Mouse (Mus musculus): ENCODE data around the gene Trappc6b. TPM values are rescaled to one million over a fixed set of nuclear protein-coding genes. Genes with fewer than 3 reads are reported as not detected.
A peak's percentile ranks its signal among the peaks of the same experiment; 100 is the strongest.

The Trappc6b gene
- polyA plus RNA-seq, 1 experiment from 2014 or later, result 111 TPM

DNA sequence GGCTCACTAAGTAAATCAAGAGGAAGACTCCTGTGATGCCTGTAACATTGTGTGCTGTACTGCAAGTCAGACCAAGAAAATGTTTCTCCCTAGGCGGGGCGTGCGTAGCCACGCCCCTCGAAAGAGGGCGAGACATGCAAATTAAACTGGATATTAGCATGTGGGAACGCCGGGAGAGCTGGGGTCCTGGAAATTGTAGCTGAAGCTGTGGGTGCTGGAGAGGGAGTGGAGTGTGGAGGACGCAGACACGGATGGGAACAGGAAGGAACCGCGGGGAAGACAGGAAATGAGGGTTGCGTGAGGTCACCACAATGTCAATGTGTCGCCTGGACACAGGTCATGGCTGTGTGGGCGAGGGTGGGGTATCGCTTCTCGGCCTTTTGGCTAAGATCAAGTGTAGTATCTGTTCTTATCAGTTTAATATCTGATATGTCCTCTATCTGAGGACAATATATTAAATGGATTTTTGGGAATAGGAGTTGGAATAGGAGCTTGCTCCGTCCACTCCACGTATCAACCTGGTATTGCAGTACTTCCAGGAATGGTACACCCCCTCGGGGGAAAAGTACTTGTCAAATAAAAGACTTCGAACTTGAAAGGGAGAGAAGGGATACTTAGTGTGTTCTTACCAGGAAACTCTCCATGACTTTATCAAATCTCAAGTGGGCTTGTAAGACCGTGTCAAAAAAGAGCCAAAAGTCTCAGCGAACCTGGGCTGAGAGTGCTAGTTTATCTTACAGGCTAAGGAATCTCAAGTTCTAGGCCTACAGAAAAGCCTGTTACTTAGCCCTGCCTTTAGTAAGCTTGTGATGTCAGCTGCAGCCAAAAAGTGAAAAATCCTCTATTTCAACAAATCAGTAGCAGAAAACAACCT is 21.1 kb downstream of the Trappc6b start:
- Histone ChIP-seq H3K27me3 (ENCODE audit: control insufficient read depth, insufficient read depth, low read length) (no peaks in the 10 kb centered on the region), H3K4me1 (replicated peaks; ENCODE audit: control insufficient read depth, insufficient read depth, low read length) (no peaks in the 10 kb centered on the region), H3K4me3 (replicated peaks; ENCODE audit: low read length) (0 out of 2 replicates have a peak overlapping the region, but pooled peaks have one; percentile 0), H3K9ac (peak overlapping the region; percentile 16; the same call in 1 of the 2 replicates), H3K9me3 (ENCODE audit: control insufficient read depth, low read length) (no peaks in the 10 kb centered on the region), H3K4me2 (replicated peaks) (peak overlapping the region; percentile 24), H3K27ac (no peak overlapping the region), H3K36me3 (replicated peaks; ENCODE audit: control insufficient read depth, insufficient read depth) (peaks cover 32% of the 10 kb centered on the region)
- DNase-seq (ENCODE audit: low spot score) (peak; percentile 44), ATAC-seq (ENCODE audit: low FRiP score) (peak; percentile 74)
- WGBS, result 6% methylated on average over 23 of the region's 23 CpGs

DNA sequence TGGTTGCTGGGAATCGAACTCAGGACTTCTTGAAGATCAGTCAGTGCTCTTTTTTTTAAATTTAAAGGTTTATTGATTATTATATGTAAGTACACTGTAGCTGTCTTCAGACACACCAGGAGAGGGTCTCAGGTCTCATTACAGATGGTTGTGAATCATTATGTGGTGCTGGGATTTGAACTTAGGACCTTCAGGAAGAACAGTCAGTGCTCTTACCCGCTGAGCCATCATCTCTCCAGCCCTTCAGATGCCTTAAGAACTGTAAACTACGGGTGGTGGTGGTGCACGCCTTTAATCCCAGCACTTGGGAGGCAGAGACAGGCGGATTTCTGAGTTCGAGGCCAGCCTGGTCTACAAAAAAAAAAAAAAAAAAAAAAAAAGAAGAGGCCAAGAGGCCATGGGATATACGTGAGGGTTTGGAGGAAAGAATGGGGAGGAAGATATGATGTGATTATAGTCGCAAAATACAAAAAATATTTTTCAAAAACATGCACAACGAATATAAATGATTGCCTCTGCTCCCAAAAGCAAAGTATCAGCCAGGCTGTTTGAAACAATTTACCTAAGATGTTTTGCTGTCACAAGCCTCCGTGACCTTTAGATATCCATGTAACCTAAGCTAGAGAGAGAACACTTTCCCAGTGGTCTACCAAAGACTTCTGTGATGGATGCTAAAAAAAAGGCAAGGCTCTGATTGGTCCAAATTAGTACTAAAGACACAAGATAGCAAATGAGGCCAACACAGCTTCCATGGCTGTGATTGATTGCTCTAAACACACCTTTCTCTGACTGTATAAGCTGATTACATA is 21.9 kb downstream of the Trappc6b start:
- no peaks in the 10 kb centered on the region for H3K9me3 ChIP-seq (ENCODE audit: control insufficient read depth, low read length)
- H3K4me2 ChIP-seq (replicated peaks), result peak overlapping the region; percentile 24
- 69% methylated on average over 10 of the region's 10 CpGs for WGBS
- H3K27ac ChIP-seq, result no peak overlapping the region
- peaks cover 26% of the 10 kb centered on the region for H3K36me3 ChIP-seq (replicated peaks; ENCODE audit: control insufficient read depth, insufficient read depth)
- ATAC-seq (ENCODE audit: low FRiP score) (no peak; the same call in 1 of the 2 replicates), DNase-seq (ENCODE audit: low spot score) (no peak)
- H3K4me3 ChIP-seq (replicated peaks; ENCODE audit: low read length), result 0 out of 2 replicates have a peak overlapping the region, but pooled peaks have one; percentile 0
- H3K27me3 ChIP-seq (ENCODE audit: control insufficient read depth, insufficient read depth, low read length), result no peaks in the 10 kb centered on the region
- H3K9ac ChIP-seq, result no peak overlapping the region
- no peaks in the 10 kb centered on the region for H3K4me1 ChIP-seq (replicated peaks; ENCODE audit: control insufficient read depth, insufficient read depth, low read length)

DNA sequence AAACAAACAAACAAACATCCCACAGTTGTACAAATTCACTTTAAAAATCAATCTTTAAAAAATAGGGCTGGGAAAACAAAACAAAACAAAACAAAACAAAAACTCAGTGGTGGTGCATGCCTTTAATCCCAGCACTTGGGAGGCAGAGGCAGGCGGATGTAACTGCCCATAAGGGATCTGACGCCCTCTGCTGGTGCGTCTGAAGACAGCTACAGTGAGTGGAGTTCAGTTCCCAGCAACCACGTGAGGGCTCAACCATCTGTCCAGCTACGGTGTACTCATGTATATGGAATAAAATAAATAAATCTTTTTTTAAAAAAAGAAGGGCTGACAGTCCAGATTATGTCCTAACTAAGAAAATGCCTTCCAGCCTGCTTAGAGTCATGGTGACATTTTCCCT is 29.2 kb downstream of the Trappc6b start:
- no peaks in the 10 kb centered on the region for H3K27me3 ChIP-seq (ENCODE audit: control insufficient read depth, insufficient read depth, low read length)
- ATAC-seq (ENCODE audit: low FRiP score) (no peak), DNase-seq (ENCODE audit: low spot score) (no peak)
- no peak overlapping the region for H3K4me3 ChIP-seq (replicated peaks; ENCODE audit: low read length)
- H3K36me3 ChIP-seq (replicated peaks; ENCODE audit: control insufficient read depth, insufficient read depth), result peaks cover 26% of the 10 kb centered on the region
- H3K4me1 ChIP-seq (replicated peaks; ENCODE audit: control insufficient read depth, insufficient read depth, low read length), result no peaks in the 10 kb centered on the region
- WGBS, result 72% methylated on average over 5 of the region's 5 CpGs
- H3K9ac ChIP-seq, result no peak overlapping the region
- no peak overlapping the region for H3K4me2 ChIP-seq (replicated peaks)
- H3K27ac ChIP-seq, result no peak overlapping the region
- no peaks in the 10 kb centered on the region for H3K9me3 ChIP-seq (ENCODE audit: control insufficient read depth, low read length)

DNA sequence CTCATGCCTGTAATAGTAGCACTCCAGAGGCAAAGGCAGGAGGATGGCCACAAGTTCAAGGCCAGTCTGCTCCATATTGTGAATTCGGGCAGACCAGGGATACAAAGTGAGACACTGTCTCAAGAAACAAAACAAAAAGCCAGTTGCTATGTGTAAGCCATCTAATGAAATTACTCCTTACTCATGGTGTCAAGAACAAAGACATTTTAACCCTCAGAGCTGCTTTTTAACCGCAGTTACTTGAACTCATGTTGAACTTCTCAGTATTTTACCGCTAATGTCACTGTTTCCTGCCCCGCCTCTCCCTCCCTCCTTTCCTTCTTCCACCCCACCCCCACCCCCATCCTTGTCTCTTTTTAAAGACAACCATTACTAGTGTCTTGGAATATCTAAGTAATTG is 40.0 kb downstream of the Trappc6b start:
- Histone ChIP-seq H3K9me3 (ENCODE audit: control insufficient read depth, low read length) (no peaks in the 10 kb centered on the region), H3K4me3 (replicated peaks; ENCODE audit: low read length) (no peak overlapping the region), H3K27ac (no peak overlapping the region), H3K9ac (no peak overlapping the region), H3K4me1 (replicated peaks; ENCODE audit: control insufficient read depth, insufficient read depth, low read length) (no peaks in the 10 kb centered on the region), H3K4me2 (replicated peaks) (no peak overlapping the region), H3K36me3 (replicated peaks; ENCODE audit: control insufficient read depth, insufficient read depth) (peaks cover 69% of the 10 kb centered on the region), H3K27me3 (ENCODE audit: control insufficient read depth, insufficient read depth, low read length) (no peaks in the 10 kb centered on the region)
- ATAC-seq (ENCODE audit: low FRiP score) (no peak), DNase-seq (ENCODE audit: low spot score) (no peak)
- WGBS, result 92% methylated on average over 4 of the region's 4 CpGs

DNA sequence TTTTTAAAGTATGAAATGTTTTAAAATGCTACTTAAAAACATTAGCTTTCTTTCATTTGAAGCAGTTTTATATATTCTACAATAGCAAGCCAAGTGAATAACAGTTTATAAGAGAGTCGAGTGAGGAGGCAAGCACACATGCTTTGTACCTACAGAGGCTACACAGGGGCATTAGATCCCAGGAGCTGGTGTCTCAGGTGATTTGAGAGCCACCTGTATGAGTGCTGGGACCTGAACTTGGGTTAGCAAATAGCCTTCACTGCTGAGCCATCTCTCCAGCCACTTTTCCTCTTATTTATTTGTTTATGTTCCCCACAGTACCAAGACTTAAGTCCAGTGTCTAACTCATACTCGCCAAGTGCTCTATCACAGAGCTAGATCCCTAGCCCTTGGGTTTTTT is 41.4 kb downstream of the Trappc6b start:
- H3K36me3 ChIP-seq (replicated peaks; ENCODE audit: control insufficient read depth, insufficient read depth), result peaks cover 62% of the 10 kb centered on the region
- H3K4me1 ChIP-seq (replicated peaks; ENCODE audit: control insufficient read depth, insufficient read depth, low read length), result no peaks in the 10 kb centered on the region
- no peak overlapping the region for H3K27ac ChIP-seq
- H3K27me3 ChIP-seq (ENCODE audit: control insufficient read depth, insufficient read depth, low read length), result no peaks in the 10 kb centered on the region
- H3K9me3 ChIP-seq (ENCODE audit: control insufficient read depth, low read length), result no peaks in the 10 kb centered on the region
- DNase-seq (ENCODE audit: low spot score) (no peak), ATAC-seq (ENCODE audit: low FRiP score) (no peak)
- H3K4me3 ChIP-seq (replicated peaks; ENCODE audit: low read length), result no peak overlapping the region
- no peak overlapping the region for H3K4me2 ChIP-seq (replicated peaks)
- WGBS, result 92% methylated on average over 2 of the region's 2 CpGs
- no peak overlapping the region for H3K9ac ChIP-seq

DNA sequence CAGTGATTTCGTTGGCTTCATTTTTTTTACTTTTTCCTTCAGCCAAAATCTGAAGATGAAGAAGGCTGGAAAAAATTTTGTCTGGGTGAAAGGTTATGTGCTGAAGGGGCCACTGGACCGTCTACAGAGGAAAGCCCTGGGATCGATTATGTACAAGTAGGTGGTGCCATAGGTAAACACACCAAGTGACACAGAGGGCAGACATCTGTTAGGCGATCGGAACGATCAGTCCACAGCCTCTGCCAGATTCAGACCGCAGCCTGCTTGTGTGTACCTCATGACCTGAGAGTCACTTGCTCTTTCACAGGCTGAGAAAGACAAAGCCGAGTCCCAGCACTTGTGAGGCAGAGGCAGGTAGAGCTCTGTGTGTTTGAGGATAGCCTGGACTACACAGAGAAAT is 43.3 kb downstream of the Trappc6b start:
- Histone ChIP-seq H3K36me3 (replicated peaks; ENCODE audit: control insufficient read depth, insufficient read depth) (peaks cover 50% of the 10 kb centered on the region), H3K4me1 (replicated peaks; ENCODE audit: control insufficient read depth, insufficient read depth, low read length) (peaks cover 5% of the 10 kb centered on the region; the same call in 1 of the 2 replicates), H3K27me3 (ENCODE audit: control insufficient read depth, insufficient read depth, low read length) (no peaks in the 10 kb centered on the region), H3K4me3 (replicated peaks; ENCODE audit: low read length) (no peak overlapping the region), H3K9ac (no peak overlapping the region), H3K27ac (no peak overlapping the region), H3K9me3 (ENCODE audit: control insufficient read depth, low read length) (no peaks in the 10 kb centered on the region), H3K4me2 (replicated peaks) (no peak overlapping the region)
- no peak for DNase-seq (ENCODE audit: low spot score)
- WGBS, result 88% methylated on average over 8 of the region's 8 CpGs
- ATAC-seq (ENCODE audit: low FRiP score), result no peak

DNA sequence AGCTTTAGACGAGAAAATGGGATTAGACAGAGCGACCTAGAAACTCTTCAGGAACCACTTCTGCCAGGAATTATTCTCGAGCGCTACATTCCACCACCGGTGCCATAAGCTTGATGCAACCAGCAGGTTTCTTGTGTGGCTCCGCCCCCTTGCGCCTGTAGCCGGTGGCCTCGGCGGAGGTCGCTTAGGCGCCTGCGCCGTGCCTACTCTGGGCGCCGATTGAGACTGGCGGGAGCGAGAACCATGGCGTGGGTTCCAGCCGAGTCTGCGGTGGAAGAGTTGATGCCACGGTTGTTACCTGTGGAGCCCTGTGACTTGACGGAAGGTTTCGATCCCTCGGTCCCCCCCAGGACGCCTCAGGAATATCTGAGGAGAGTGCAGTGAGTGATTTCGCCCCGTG is 48.0 kb downstream of the Trappc6b start, which contains the start of gene Gemin2:
TSS of gene Gemin2 (plus strand) at position 160 of the 400 bp plus-strand sequence.
- WGBS, result under 1% methylated on average over 28 of the region's 28 CpGs
- Histone ChIP-seq H3K27me3 (ENCODE audit: control insufficient read depth, insufficient read depth, low read length) (no peaks in the 10 kb centered on the region), H3K4me1 (replicated peaks; ENCODE audit: control insufficient read depth, insufficient read depth, low read length) (peaks cover 27% of the 10 kb centered on the region), H3K4me2 (replicated peaks) (peak within 1 kb of the TSS; percentile 89), H3K9ac (peak within 1 kb of the TSS; percentile 74), H3K9me3 (ENCODE audit: control insufficient read depth, low read length) (no peaks in the 10 kb centered on the region), H3K36me3 (replicated peaks; ENCODE audit: control insufficient read depth, insufficient read depth) (peaks cover 9% of the 10 kb centered on the region), H3K27ac (peak within 1 kb of the TSS; percentile 76), H3K4me3 (replicated peaks; ENCODE audit: low read length) (peak within 1 kb of the TSS; percentile 62)
- ATAC-seq (ENCODE audit: low FRiP score) (peak; percentile 73), DNase-seq (ENCODE audit: low spot score) (peak; percentile 86)

DNA sequence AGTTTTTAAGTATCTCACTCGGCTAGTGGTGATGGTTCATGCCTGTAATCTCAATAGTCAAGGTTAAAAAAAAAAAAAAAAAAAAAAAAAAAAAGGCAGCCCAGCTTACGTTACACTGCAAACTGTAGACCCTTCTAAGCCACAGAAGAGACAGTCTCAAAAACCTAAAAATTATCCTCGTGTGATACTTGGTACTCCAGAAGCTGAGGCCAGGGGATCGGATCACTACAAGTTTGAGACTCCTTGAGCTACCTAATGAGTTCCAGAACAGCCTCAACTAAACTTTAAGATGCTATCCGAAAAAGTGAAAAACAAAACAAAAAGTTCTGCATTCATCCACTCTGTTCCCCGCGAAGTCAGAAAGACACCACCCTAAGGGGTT is 48.6 kb downstream of the Trappc6b start:
- Histone ChIP-seq H3K27ac (peak overlapping the region; percentile 76; the same call in 1 of the 2 replicates), H3K27me3 (ENCODE audit: control insufficient read depth, insufficient read depth, low read length) (no peaks in the 10 kb centered on the region), H3K4me3 (replicated peaks; ENCODE audit: low read length) (peak overlapping the region; percentile 62), H3K9ac (peak overlapping the region; percentile 74; the same call in 1 of the 2 replicates), H3K36me3 (replicated peaks; ENCODE audit: control insufficient read depth, insufficient read depth) (peaks cover 6% of the 10 kb centered on the region; the same call in 1 of the 2 replicates), H3K4me2 (replicated peaks) (peak overlapping the region; percentile 89), H3K9me3 (ENCODE audit: control insufficient read depth, low read length) (no peaks in the 10 kb centered on the region), H3K4me1 (replicated peaks; ENCODE audit: control insufficient read depth, insufficient read depth, low read length) (peaks cover 27% of the 10 kb centered on the region)
- WGBS, result 3% methylated on average over 7 of the region's 7 CpGs
- ATAC-seq (ENCODE audit: low FRiP score) (no peak), DNase-seq (ENCODE audit: low spot score) (peak; percentile 33)

Data from hindbrain, embryonic 14.5 days (tissue).